Mouse (Mus musculus): ENCODE data around the gene Pigu. TPM values are rescaled to one million over a fixed set of nuclear protein-coding genes. Genes with fewer than 3 reads are reported as not detected.

Pigu gene
- polyA plus RNA-seq, 1 experiment from 2014 or later = 68.2 TPM

DNA sequence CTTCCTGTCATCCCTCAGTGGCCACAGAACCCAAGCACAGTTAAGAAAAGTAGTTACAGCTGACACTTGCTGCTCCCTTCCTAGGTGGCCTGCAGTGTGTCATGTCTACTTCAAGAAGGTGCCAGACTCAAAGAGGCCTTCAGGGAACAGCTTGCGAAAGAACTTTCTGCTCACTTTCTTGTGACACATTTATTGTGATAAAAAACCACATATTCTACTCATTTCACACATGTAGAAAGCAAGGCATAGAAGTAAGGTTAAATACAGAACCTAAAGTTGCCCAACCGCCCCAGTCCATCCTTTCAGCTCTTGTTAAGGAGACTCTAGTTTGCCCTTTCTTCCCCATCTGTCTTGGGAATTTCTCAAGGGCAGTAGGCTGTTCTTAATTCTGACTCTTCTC lies 38.6 kb downstream of the Pigu start:
- WGBS = 96% methylated on average over 2 of the region's 2 CpGs
- H3K4me2 ChIP-seq (ENCODE audit: low read depth, low read length) = no peak overlapping the region

DNA sequence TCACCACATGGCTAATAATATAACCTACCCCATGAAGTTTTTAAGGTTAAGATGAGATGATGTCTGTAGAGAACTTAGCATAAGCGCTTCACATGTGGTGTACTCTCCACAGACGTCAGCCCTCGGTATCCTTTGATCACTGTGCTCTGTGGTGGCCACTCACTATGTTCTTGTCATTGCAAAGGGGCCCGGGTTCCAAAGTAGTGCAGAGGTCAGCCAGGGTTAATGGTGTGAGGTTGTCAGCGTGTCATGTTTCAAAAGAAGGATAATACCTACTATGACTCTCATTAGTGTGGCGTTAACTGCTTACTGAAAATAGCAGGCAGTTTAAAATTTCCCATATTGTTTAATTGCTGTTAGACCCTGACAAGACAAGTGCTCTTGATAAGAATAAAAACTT lies 43.6 kb downstream of the Pigu start:
- no peaks in the 10 kb centered on the region for H3K27me3 ChIP-seq (ENCODE audit: control insufficient read depth, insufficient read depth, low read length)
- H3K9ac ChIP-seq (replicated peaks; ENCODE audit: low read depth, low read length) = no peak overlapping the region
- ATAC-seq (ENCODE audit: low read depth) = no peak
- H3K9me3 ChIP-seq (ENCODE audit: control insufficient read depth, low read length) = no peaks in the 10 kb centered on the region
- no peaks in the 10 kb centered on the region for H3K4me1 ChIP-seq (ENCODE audit: control insufficient read depth, insufficient read depth, low read length)
- WGBS = 56% methylated on average over 6 of the region's 6 CpGs
- peaks cover 17% of the 10 kb centered on the region; the same call in 1 of the 2 replicates for H3K36me3 ChIP-seq (ENCODE audit: control insufficient read depth, insufficient read depth, low read length)
- H3K27ac ChIP-seq (ENCODE audit: low read depth, low read length) = no peak overlapping the region
- H3K4me3 ChIP-seq (ENCODE audit: low read depth, low read length) = no peak overlapping the region
- no peak overlapping the region for H3K4me2 ChIP-seq (ENCODE audit: low read depth, low read length)

More for the DNA sequence above, 38.6 kb downstream of the Pigu start:
- Histone ChIP-seq H3K27ac (ENCODE audit: low read depth, low read length) (no peak overlapping the region), H3K9ac (replicated peaks; ENCODE audit: low read depth, low read length) (no peak overlapping the region), H3K9me3 (ENCODE audit: control insufficient read depth, low read length) (no peaks in the 10 kb centered on the region), H3K4me1 (ENCODE audit: control insufficient read depth, insufficient read depth, low read length) (no peaks in the 10 kb centered on the region), H3K4me3 (ENCODE audit: low read depth, low read length) (no peak overlapping the region), H3K36me3 (ENCODE audit: control insufficient read depth, insufficient read depth, low read length) (peaks cover 5% of the 10 kb centered on the region; the same call in 1 of the 2 replicates), H3K27me3 (ENCODE audit: control insufficient read depth, insufficient read depth, low read length) (no peaks in the 10 kb centered on the region)
- no peak for ATAC-seq (ENCODE audit: low read depth)

- ATAC-seq (ENCODE audit: low read depth) = no peak
- WGBS = 35% methylated on average over 3 of the region's 3 CpGs
- no peaks in the 10 kb centered on the region for H3K27me3 ChIP-seq (ENCODE audit: control insufficient read depth, insufficient read depth, low read length)
These were observed 48.2 kb downstream of the Pigu start for GRCm38 (mm10) chr2:155308936-155309592.

DNA sequence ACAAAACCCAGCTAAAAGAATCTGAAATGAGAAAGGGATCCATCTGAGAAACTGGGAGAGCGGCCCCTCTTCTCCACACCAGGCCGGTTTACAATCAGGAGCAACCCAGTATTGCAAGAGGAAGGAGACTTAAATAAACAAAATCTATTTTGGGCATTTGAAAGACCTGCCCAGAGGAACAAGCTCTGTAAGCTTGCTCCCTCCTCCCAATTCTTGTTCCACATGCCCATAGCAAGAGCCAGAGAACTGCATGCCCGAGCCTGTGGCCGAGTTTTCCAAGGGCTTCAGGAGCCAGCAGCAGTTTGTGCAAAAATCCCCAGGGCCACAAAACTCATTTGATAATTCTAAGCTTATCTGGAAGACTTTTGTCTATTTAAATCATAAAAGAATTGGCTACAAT lies 57.7 kb downstream of the Pigu start:
- no peaks in the 10 kb centered on the region for H3K27me3 ChIP-seq (ENCODE audit: control insufficient read depth, insufficient read depth, low read length)
- H3K27ac ChIP-seq (ENCODE audit: low read depth, low read length) = no peak overlapping the region
- 93% methylated on average over 4 of the region's 4 CpGs for WGBS
- ATAC-seq (ENCODE audit: low read depth) = no peak
- no peaks in the 10 kb centered on the region for H3K9me3 ChIP-seq (ENCODE audit: control insufficient read depth, low read length)
- no peak overlapping the region for H3K9ac ChIP-seq (replicated peaks; ENCODE audit: low read depth, low read length)
- H3K4me2 ChIP-seq (ENCODE audit: low read depth, low read length) = no peak overlapping the region
- H3K4me1 ChIP-seq (ENCODE audit: control insufficient read depth, insufficient read depth, low read length) = no peaks in the 10 kb centered on the region
- peaks cover 41% of the 10 kb centered on the region for H3K36me3 ChIP-seq (ENCODE audit: control insufficient read depth, insufficient read depth, low read length)
- no peak overlapping the region for H3K4me3 ChIP-seq (ENCODE audit: low read depth, low read length)

More at GRCm38 (mm10) chr2:155308936-155309592, 48.2 kb downstream of the Pigu start:
- Histone ChIP-seq H3K4me2 (ENCODE audit: low read depth, low read length) (no peak overlapping the region), H3K9ac (replicated peaks; ENCODE audit: low read depth, low read length) (no peak overlapping the region), H3K9me3 (ENCODE audit: control insufficient read depth, low read length) (no peaks in the 10 kb centered on the region), H3K4me1 (ENCODE audit: control insufficient read depth, insufficient read depth, low read length) (no peaks in the 10 kb centered on the region), H3K36me3 (ENCODE audit: control insufficient read depth, insufficient read depth, low read length) (peaks cover 20% of the 10 kb centered on the region), H3K4me3 (ENCODE audit: low read depth, low read length) (no peak overlapping the region), H3K27ac (ENCODE audit: low read depth, low read length) (no peak overlapping the region)

DNA sequence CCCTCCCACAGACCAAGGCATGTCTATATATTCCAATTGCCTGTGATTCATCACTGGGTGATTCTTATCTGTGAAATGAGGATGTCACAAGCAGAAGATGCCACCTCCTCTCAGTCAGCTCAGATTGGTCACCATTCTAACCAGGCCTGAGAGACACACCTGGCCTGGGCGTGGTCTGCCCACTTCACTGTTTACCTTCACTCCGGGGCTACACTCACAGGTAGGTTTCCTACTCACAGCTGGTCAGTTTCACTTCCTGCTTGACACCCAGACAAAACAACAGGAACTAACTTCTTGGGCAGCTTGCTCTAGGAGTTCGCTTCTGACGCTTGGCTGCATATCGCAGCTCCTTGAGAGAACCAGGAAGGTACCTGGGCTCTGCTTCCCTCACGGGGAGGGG lies 61.8 kb downstream of the Pigu start:
- Histone ChIP-seq H3K4me3 (ENCODE audit: low read depth, low read length) (no peak overlapping the region), H3K4me2 (ENCODE audit: low read depth, low read length) (no peak overlapping the region), H3K9ac (replicated peaks; ENCODE audit: low read depth, low read length) (no peak overlapping the region), H3K27ac (ENCODE audit: low read depth, low read length) (no peak overlapping the region), H3K9me3 (ENCODE audit: control insufficient read depth, low read length) (no peaks in the 10 kb centered on the region), H3K36me3 (ENCODE audit: control insufficient read depth, insufficient read depth, low read length) (peaks cover 35% of the 10 kb centered on the region), H3K4me1 (ENCODE audit: control insufficient read depth, insufficient read depth, low read length) (no peaks in the 10 kb centered on the region), H3K27me3 (ENCODE audit: control insufficient read depth, insufficient read depth, low read length) (no peaks in the 10 kb centered on the region)
- ATAC-seq (ENCODE audit: low read depth) = no peak
- WGBS = 95% methylated on average over 6 of the region's 6 CpGs

GRCm38 (mm10) chr2:155293946-155294345 lies 63.3 kb downstream of the Pigu start:
- H3K9ac ChIP-seq (replicated peaks; ENCODE audit: low read depth, low read length) = no peak overlapping the region
- no peaks in the 10 kb centered on the region for H3K27me3 ChIP-seq (ENCODE audit: control insufficient read depth, insufficient read depth, low read length)
- ATAC-seq (ENCODE audit: low read depth) = no peak
- H3K4me3 ChIP-seq (ENCODE audit: low read depth, low read length) = no peak overlapping the region
- no peak overlapping the region for H3K27ac ChIP-seq (ENCODE audit: low read depth, low read length)
- H3K36me3 ChIP-seq (ENCODE audit: control insufficient read depth, insufficient read depth, low read length) = peaks cover 35% of the 10 kb centered on the region
- no peaks in the 10 kb centered on the region for H3K9me3 ChIP-seq (ENCODE audit: control insufficient read depth, low read length)
- H3K4me1 ChIP-seq (ENCODE audit: control insufficient read depth, insufficient read depth, low read length) = no peaks in the 10 kb centered on the region
- H3K4me2 ChIP-seq (ENCODE audit: low read depth, low read length) = no peak overlapping the region
- WGBS = 94% methylated on average over 4 of the region's 4 CpGs

GRCm38 (mm10) chr2:155293382-155293781 lies 63.8 kb downstream of the Pigu start:
- no peak overlapping the region for H3K27ac ChIP-seq (ENCODE audit: low read depth, low read length)
- H3K9ac ChIP-seq (replicated peaks; ENCODE audit: low read depth, low read length) = no peak overlapping the region
- WGBS = 92% methylated on average over 2 of the region's 2 CpGs
- no peaks in the 10 kb centered on the region for H3K9me3 ChIP-seq (ENCODE audit: control insufficient read depth, low read length)
- H3K4me3 ChIP-seq (ENCODE audit: low read depth, low read length) = no peak overlapping the region
- H3K4me1 ChIP-seq (ENCODE audit: control insufficient read depth, insufficient read depth, low read length) = no peaks in the 10 kb centered on the region
- H3K36me3 ChIP-seq (ENCODE audit: control insufficient read depth, insufficient read depth, low read length) = peaks cover 31% of the 10 kb centered on the region
- H3K27me3 ChIP-seq (ENCODE audit: control insufficient read depth, insufficient read depth, low read length) = no peaks in the 10 kb centered on the region
- ATAC-seq (ENCODE audit: low read depth) = no peak
- no peak overlapping the region for H3K4me2 ChIP-seq (ENCODE audit: low read depth, low read length)

- Histone ChIP-seq H3K4me3 (ENCODE audit: low read depth, low read length) (no peak overlapping the region), H3K27ac (ENCODE audit: low read depth, low read length) (no peak overlapping the region), H3K9me3 (ENCODE audit: control insufficient read depth, low read length) (no peaks in the 10 kb centered on the region), H3K27me3 (ENCODE audit: control insufficient read depth, insufficient read depth, low read length) (no peaks in the 10 kb centered on the region), H3K9ac (replicated peaks; ENCODE audit: low read depth, low read length) (no peak overlapping the region), H3K4me2 (ENCODE audit: low read depth, low read length) (no peak overlapping the region), H3K36me3 (ENCODE audit: control insufficient read depth, insufficient read depth, low read length) (peaks cover 8% of the 10 kb centered on the region; the same call in 1 of the 2 replicates), H3K4me1 (ENCODE audit: control insufficient read depth, insufficient read depth, low read length) (no peaks in the 10 kb centered on the region)
- no peak for ATAC-seq (ENCODE audit: low read depth)
- 94% methylated on average over 8 of the region's 8 CpGs for WGBS
These were observed 67.2 kb downstream of the Pigu start for GRCm38 (mm10) chr2:155290066-155290465.

- ATAC-seq (ENCODE audit: low read depth) = no peak
- 83% methylated on average over 4 of the region's 4 CpGs for WGBS
- no peaks in the 10 kb centered on the region for H3K9me3 ChIP-seq (ENCODE audit: control insufficient read depth, low read length)
- H3K27me3 ChIP-seq (ENCODE audit: control insufficient read depth, insufficient read depth, low read length) = no peaks in the 10 kb centered on the region
- H3K36me3 ChIP-seq (ENCODE audit: control insufficient read depth, insufficient read depth, low read length) = peaks cover 3% of the 10 kb centered on the region; the same call in 1 of the 2 replicates
- no peak overlapping the region for H3K9ac ChIP-seq (replicated peaks; ENCODE audit: low read depth, low read length)
- H3K4me3 ChIP-seq (ENCODE audit: low read depth, low read length) = no peak overlapping the region
- H3K4me1 ChIP-seq (ENCODE audit: control insufficient read depth, insufficient read depth, low read length) = no peaks in the 10 kb centered on the region
- H3K27ac ChIP-seq (ENCODE audit: low read depth, low read length) = no peak overlapping the region
- no peak overlapping the region for H3K4me2 ChIP-seq (ENCODE audit: low read depth, low read length)
These were observed 69.6 kb downstream of the Pigu start for GRCm38 (mm10) chr2:155287456-155288250.

Measured in neural tube, embryonic 14.5 days (tissue).